Mouse (Mus musculus) liver, embryonic 15.5 days (tissue): Measurements from ENCODE around the gene Akp3. TPM values are rescaled to one million over a fixed set of nuclear protein-coding genes. Genes with fewer than 3 reads are reported as not detected.

Source experiments
- ATAC-seq: fragments of 200-750 bp; cut with Nextera tagmentation; 2 replicates; pipeline ENCODE4 v1.8.0; 2017; ENCODE audit warnings: moderate number of reproducible peaks, mild to moderate bottlenecking, moderate library complexity; ENCODE audit not compliant: insufficient read depth
- H3K27ac ChIP-seq: fragments of 300-500 bp; sonication (generic); replicated peaks from 2 replicates; pipeline ENCODE4 v1.5.1; 2015; ENCODE audit warnings: mild to moderate bottlenecking, inconsistent platforms
- H3K27me3 ChIP-seq: fragments of 300-500 bp; sonication (generic); 2 replicates; pipeline ENCODE4 v1.6.1; 2015; ENCODE audit warnings: mild to moderate bottlenecking, inconsistent platforms
- H3K36me3 ChIP-seq: fragments of 300-500 bp; sonication (generic); replicated peaks from 2 replicates; pipeline ENCODE4 v1.6.1; 2015; ENCODE audit warnings: moderate library complexity, mild to moderate bottlenecking, inconsistent platforms
- H3K4me1 ChIP-seq: fragments of 300-500 bp; sonication (generic); replicated peaks from 2 replicates; pipeline ENCODE4 v1.6.1; 2015; ENCODE audit warnings: inconsistent platforms
- H3K4me2 ChIP-seq: fragments of 300-500 bp; sonication (generic); 2 replicates; pipeline ENCODE4 v1.6.1; 2015; ENCODE audit warnings: moderate library complexity, mild to moderate bottlenecking, inconsistent platforms
- H3K4me3 ChIP-seq: fragments of 300-500 bp; sonication (generic); replicated peaks from 2 replicates; pipeline ENCODE4 v1.5.1; 2015; ENCODE audit warnings: mild to moderate bottlenecking, inconsistent platforms
- H3K9ac ChIP-seq: fragments of 300-500 bp; sonication (generic); 2 replicates; pipeline ENCODE4 v1.6.1; 2015; ENCODE audit warnings: moderate library complexity, mild to moderate bottlenecking, inconsistent platforms
- H3K9me3 ChIP-seq: fragments of 300-500 bp; sonication (generic); replicated peaks from 2 replicates; pipeline ENCODE4 v1.6.1; 2016; ENCODE audit warnings: inconsistent platforms
- WGBS: fragments of 180-500 bp; shearing (Covaris S2); methylation state at CpG from one replicate; pipeline ENCODE4 v1.1.7; 2015; ENCODE audit warnings: mixed read lengths; ENCODE audit not compliant: insufficient replicate concordance; 5-methylcytosine and 5-hydroxymethylcytosine counted together
- polyA plus RNA-seq: library from polyadenylated mRNA; unstranded; fragments of >200 nt; fragmentation: Nextera tagmentation; extraction: Ambion mirVana; gene quantifications from 2 replicates; pipeline ENCODE4 v1.2.1, GENCODE M21; 2015

Akp3 gene
- polyA plus RNA-seq: not detected in 2 replicates

DNA sequence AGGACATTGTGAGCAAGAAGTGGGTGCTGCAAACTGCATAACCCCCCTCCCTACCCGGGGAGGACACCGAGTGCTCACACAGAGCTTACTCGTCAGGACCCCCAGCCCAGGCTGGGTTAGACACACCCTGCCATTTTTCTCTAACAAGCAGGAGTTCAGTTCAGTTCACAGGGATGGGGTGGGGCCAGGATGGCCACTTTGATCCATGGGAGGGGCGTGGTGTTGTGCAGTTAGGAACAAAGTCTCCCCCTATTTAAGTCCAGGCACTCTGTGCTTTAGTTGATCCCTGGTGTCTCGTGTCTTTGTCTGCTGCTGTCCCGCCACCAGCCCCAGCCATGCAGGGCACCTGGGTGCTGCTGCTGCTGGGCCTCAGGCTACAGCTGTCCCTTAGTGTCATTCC lies at the start of gene Akp3:
Akp3 (plus strand) TSS at position 301 of the 400 bp plus-strand sequence.
- H3K4me3 ChIP-seq: no peak within 1 kb of the TSS
- H3K9ac ChIP-seq: no peak within 1 kb of the TSS
- peaks cover 34% of the 10 kb centered on the region for H3K27me3 ChIP-seq
- no peaks in the 10 kb centered on the region for H3K9me3 ChIP-seq
- no peaks in the 10 kb centered on the region for H3K4me1 ChIP-seq
- no peaks in the 10 kb centered on the region for H3K36me3 ChIP-seq
- no peak for ATAC-seq
- WGBS: 50% methylated on average over 6 of the region's 6 CpGs
- H3K4me2 ChIP-seq: no peak within 1 kb of the TSS
- H3K27ac ChIP-seq: no peak within 1 kb of the TSS

DNA sequence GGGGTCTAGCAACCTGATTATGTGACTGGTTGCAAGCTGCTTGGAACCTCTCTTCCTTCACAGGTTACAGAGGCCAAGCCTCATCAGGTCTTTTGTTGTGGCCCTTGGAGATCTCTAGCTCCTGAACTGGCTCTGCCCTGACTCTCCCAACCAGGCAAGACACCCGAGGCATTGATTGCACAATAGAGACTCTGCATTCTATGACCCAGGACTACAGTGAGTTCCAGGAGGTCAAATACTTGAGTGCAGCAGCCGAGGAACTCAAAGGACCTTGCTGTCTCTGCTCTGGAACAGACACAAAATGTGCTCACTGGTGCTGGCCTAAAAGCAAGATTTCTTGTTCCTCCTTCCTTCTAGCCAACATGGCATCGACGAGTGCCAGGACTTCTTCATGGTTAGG lies 38.6 kb upstream of the Akp3 start:
- ATAC-seq: no peak
- H3K4me3 ChIP-seq: no peak overlapping the region
- WGBS: 41% methylated on average over 4 of the region's 4 CpGs
- H3K4me2 ChIP-seq: no peak overlapping the region
- no peaks in the 10 kb centered on the region for H3K27me3 ChIP-seq
- no peaks in the 10 kb centered on the region for H3K4me1 ChIP-seq
- no peaks in the 10 kb centered on the region for H3K36me3 ChIP-seq
- H3K9ac ChIP-seq: no peak overlapping the region
- no peaks in the 10 kb centered on the region for H3K9me3 ChIP-seq
- H3K27ac ChIP-seq: no peak overlapping the region

DNA sequence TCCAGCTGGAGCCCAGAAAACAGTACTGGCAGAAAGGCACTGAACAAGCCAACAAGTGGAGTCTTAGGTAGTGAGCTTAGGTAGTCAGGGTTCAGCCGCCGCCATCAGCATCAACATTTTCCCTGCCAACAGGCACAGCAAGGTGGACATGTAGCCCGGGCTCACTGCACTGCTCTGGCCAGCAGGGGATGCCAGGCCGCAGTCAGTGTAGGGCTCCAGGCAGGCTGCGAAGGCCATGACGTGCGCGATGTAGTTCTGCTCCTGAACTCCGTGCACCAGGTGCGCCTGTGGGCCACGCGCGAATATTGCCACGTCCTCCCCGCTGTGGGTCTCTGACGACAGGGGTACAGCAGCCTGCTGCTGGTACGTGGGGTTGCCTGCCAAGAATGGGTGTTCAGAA lies 37.8 kb upstream of the Akp3 start:
- no peak for ATAC-seq
- Histone ChIP-seq H3K9ac (no peak overlapping the region), H3K4me3 (no peak overlapping the region), H3K4me2 (no peak overlapping the region), H3K4me1 (no peaks in the 10 kb centered on the region), H3K27me3 (no peaks in the 10 kb centered on the region), H3K27ac (no peak overlapping the region), H3K9me3 (no peaks in the 10 kb centered on the region), H3K36me3 (no peaks in the 10 kb centered on the region)
- 69% methylated on average over 17 of the region's 17 CpGs for WGBS

DNA sequence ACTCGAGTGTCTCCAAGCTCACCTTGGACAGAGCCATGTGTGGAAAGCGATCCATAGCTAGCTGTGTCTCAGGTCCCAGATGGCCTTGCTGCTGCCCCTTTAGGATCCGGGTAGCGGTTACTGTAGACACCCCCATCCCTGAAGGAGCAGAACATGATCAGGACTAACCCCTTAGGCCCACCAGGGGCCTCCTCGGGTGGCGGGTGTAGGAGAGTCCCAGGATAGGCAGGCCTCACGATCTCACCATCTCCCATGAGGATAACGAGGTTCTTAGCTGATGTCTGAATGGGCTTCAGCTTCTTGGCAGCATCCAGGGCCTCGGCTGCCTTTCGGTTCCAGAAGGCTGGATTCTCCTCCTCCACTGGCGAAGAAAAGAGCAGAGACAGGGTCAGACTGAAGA lies 35.5 kb upstream of the Akp3 start:
- WGBS: 73% methylated on average over 11 of the region's 11 CpGs
- Histone ChIP-seq H3K36me3 (no peaks in the 10 kb centered on the region), H3K4me3 (no peak overlapping the region), H3K4me1 (no peaks in the 10 kb centered on the region), H3K27ac (no peak overlapping the region), H3K27me3 (no peaks in the 10 kb centered on the region), H3K4me2 (no peak overlapping the region), H3K9ac (no peak overlapping the region), H3K9me3 (no peaks in the 10 kb centered on the region)
- no peak for ATAC-seq

DNA sequence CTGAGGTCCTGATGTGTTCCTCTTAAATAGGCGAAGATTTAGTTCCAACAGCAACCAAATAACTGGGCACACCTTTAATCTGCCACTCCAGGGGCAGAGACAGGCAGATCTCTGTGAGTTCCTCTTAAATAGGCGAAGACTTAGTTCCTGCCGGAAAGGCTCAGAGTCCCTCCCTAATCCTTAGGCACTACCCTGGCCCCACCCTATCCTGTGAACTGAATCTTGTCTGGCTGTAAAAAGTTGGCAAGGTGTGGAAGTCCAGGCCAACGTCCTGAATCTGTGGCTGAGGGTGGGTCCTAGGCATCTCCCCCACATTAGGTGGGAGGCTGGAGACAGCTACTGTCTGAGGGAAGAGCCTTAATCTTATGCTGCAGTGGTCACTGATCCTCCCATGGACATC lies 34.9 kb upstream of the Akp3 start, which contains the start of gene Alppl2:
Alppl2 (minus strand) TSS at position 101 of the 400 bp plus-strand sequence.
- Histone ChIP-seq H3K4me2 (no peak within 1 kb of the TSS), H3K4me1 (no peaks in the 10 kb centered on the region), H3K9me3 (no peaks in the 10 kb centered on the region), H3K36me3 (no peaks in the 10 kb centered on the region), H3K4me3 (no peak within 1 kb of the TSS), H3K9ac (no peak within 1 kb of the TSS), H3K27me3 (no peaks in the 10 kb centered on the region), H3K27ac (no peak within 1 kb of the TSS)
- ATAC-seq: no peak
- 49% methylated on average over 4 of the region's 4 CpGs for WGBS

DNA sequence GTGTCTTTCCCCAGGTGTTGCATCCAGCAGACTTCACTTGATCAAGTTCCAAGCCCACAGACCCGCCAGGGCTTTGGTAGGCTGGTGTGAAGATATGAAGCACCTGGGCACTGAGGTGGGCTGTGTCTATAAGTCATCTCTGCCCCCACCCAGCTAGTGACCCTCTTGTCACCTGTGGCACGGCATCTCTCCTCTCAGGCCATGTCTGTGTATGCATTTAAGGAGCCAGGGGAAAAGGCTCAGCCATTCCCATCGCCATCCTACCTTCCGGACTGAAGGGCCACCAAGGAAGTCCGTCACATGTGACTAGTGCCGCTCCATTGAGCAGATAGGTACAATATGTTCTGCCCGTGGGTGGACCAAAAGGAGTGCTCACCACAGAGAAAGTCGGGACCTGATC lies 29.1 kb upstream of the Akp3 start:
- H3K4me1 ChIP-seq: 0 out of 2 replicates have a peak, but pooled peaks cover 5% of the 10 kb centered on the region
- no peaks in the 10 kb centered on the region for H3K9me3 ChIP-seq
- H3K4me3 ChIP-seq: no peak overlapping the region
- H3K9ac ChIP-seq: no peak overlapping the region
- WGBS: 56% methylated on average over 8 of the region's 8 CpGs
- no peaks in the 10 kb centered on the region; the same call in 1 of the 2 replicates for H3K27me3 ChIP-seq
- H3K36me3 ChIP-seq: no peaks in the 10 kb centered on the region
- H3K27ac ChIP-seq: no peak overlapping the region
- ATAC-seq: no peak
- H3K4me2 ChIP-seq: no peak overlapping the region

DNA sequence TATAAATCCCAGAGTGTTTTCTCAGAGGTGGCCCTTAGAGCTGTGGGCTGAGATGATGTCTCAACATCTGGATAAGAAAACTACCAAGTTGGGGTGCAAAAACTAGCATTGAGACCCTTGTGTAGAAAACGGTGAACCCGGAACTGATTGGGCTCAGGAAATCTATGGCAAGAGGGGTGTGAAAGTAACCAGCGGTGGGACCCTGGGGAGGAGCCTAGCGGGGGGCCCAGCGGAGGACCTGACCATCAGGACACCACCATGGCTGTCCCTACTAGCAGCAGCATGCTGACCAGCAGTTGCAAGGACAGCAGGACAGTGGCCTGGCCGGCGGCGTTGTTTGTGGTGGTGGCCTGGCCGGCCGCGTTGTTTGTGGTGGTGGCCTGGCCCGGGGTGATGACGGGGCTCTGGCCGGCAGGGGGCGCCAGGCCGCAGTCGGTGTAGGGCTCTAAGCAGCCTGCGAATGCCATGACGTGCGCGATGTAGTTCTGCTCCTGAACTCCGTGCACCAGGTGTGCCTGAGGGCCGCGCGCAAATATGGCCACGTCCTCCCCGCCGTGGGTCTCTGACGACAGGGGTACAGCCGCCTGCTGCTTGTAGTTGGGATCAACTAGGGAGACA lies 26.3 kb upstream of the Akp3 start:
- ATAC-seq: no peak
- H3K27me3 ChIP-seq: no peaks in the 10 kb centered on the region; the same call in 1 of the 2 replicates

DNA sequence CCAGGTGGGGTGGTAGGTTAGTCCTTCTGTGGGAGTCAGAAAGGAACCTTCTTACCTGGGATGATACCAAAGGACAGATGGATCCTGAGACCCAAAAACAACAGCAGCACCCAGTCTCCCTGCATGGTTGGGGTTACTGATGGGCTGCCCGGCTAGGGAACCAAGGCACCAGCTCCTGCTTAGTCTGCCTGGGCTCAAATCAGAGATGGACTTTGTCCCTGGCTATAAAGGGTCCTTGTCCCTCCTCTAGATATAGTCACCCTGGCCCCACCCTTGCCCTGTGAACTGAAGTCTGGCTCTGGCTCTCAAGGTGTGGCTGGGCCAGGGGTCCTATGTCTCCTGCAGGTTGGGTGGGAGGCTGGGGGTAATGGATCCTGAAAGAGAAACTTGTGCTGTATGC lies 23.4 kb upstream of the Akp3 start, which contains the start of gene Alpi:
Alpi (minus strand) TSS at position 196 of the 400 bp plus-strand sequence.
- H3K36me3 ChIP-seq: no peaks in the 10 kb centered on the region
- no peak for ATAC-seq
- no peak within 1 kb of the TSS for H3K4me2 ChIP-seq
- H3K4me1 ChIP-seq: 0 out of 2 replicates have a peak, but pooled peaks cover 5% of the 10 kb centered on the region
- H3K27ac ChIP-seq: no peak within 1 kb of the TSS
- no peak within 1 kb of the TSS for H3K9ac ChIP-seq
- no peak within 1 kb of the TSS for H3K4me3 ChIP-seq
- no peaks in the 10 kb centered on the region for H3K9me3 ChIP-seq
- WGBS: 41% methylated on average over 1 of the region's 1 CpGs
- no peaks in the 10 kb centered on the region; the same call in 1 of the 2 replicates for H3K27me3 ChIP-seq

More for the DNA sequence above, 26.3 kb upstream of the Akp3 start:
- Histone ChIP-seq H3K36me3 (no peaks in the 10 kb centered on the region), H3K4me3 (no peak overlapping the region), H3K27ac (no peak overlapping the region), H3K9me3 (no peaks in the 10 kb centered on the region), H3K4me1 (0 out of 2 replicates have a peak, but pooled peaks cover 5% of the 10 kb centered on the region), H3K4me2 (no peak overlapping the region; the same call in 1 of the 2 replicates), H3K9ac (no peak overlapping the region)
- WGBS: 11% methylated on average over 30 of the region's 30 CpGs

DNA sequence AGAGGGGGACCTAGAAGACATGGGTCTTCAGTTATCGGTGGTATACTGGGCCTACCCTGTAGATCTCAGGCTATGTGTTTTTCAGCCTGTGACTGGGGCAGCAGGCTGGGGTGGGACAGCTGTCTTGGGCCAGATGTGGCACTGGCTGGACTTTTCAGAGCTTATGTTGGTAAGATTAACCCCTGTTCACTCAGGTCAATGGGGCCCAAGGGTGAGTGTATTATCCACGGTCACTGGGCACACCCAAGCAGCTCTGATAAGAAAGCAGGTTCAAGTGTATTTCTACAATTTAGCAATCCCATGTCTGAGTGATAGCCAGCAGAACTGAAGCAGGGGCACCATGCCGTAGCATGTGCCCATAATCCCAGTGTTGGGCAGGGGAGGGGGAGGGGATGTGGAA lies 22.7 kb upstream of the Akp3 start:
- Histone ChIP-seq H3K4me3 (no peak overlapping the region), H3K9me3 (no peaks in the 10 kb centered on the region), H3K36me3 (no peaks in the 10 kb centered on the region), H3K4me1 (0 out of 2 replicates have a peak, but pooled peaks cover 5% of the 10 kb centered on the region), H3K27ac (no peak overlapping the region), H3K27me3 (no peaks in the 10 kb centered on the region; the same call in 1 of the 2 replicates), H3K9ac (no peak overlapping the region), H3K4me2 (no peak overlapping the region)
- ATAC-seq: no peak
- WGBS: 58% methylated on average over 3 of the region's 3 CpGs

DNA sequence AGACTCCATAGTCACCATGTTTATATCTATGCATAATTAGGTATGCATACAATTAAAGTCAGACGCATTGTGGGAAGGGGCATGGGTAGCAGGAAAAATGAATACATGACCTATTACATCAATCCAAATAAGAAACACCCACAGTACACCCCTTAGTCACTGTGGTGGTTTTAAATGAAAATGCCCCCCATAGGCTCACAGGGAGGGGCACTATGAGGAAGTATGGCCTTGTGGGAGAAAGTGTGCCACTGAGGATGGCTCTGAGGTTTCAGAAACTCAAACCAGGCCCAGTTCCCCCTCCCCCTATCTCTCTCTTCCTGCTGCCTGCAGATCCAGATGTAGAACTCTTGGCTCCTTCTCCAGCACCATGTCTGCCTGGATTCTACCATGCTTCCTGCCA lies 20.8 kb upstream of the Akp3 start:
- no peak for ATAC-seq

DNA sequence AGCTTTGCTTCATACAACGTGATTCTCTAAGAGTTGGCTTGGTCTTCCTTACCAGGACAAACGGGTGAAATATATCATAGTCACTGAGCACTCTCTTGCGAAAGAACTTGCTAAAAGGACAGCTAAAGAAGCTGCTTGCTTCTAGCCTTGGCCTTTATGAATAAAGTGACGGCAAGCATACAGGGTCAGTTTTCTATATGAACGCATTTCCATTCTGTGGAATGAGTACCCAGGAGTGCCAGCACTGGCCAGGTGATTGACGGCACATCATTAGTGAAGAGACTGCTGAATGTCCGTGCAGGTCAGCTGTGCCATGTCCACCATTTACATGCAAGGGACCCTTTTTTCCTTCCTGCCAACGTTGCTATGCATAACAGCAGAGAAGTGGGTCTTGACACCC lies 18.2 kb upstream of the Akp3 start:
- Histone ChIP-seq H3K4me2 (no peak overlapping the region), H3K4me1 (no peaks in the 10 kb centered on the region), H3K9ac (no peak overlapping the region), H3K4me3 (no peak overlapping the region), H3K36me3 (no peaks in the 10 kb centered on the region), H3K27me3 (no peaks in the 10 kb centered on the region), H3K27ac (no peak overlapping the region), H3K9me3 (no peaks in the 10 kb centered on the region)
- WGBS: 60% methylated on average over 8 of the region's 8 CpGs
- ATAC-seq: no peak

More for the DNA sequence above, 20.8 kb upstream of the Akp3 start:
- Histone ChIP-seq H3K9me3 (no peaks in the 10 kb centered on the region), H3K4me2 (no peak overlapping the region), H3K4me1 (no peaks in the 10 kb centered on the region), H3K27me3 (no peaks in the 10 kb centered on the region; the same call in 1 of the 2 replicates), H3K27ac (no peak overlapping the region), H3K36me3 (no peaks in the 10 kb centered on the region), H3K9ac (no peak overlapping the region), H3K4me3 (no peak overlapping the region)
- WGBS: 68% methylated on average over 1 of the region's 1 CpGs

DNA sequence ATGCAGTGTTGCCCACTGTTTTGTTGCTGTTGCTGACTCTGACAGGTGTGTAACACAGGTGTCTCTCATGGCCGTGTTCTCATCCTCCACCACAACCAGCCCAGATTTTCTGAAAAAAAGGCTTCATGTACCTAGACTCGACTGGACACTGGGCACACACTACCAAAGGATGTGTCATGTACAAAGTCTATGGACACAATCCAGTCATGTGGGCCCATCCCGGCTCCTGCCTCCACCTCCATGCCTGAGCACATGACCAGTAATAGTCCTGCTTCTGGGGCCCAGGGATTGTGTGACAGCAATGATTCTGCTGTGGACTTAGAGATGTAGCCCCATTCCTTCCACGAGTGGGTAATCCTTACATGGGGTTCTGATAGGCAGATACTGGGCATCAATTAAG lies 16.2 kb upstream of the Akp3 start:
- Histone ChIP-seq H3K36me3 (no peaks in the 10 kb centered on the region), H3K4me3 (no peak overlapping the region), H3K4me2 (no peak overlapping the region), H3K27me3 (no peaks in the 10 kb centered on the region), H3K9me3 (no peaks in the 10 kb centered on the region), H3K27ac (no peak overlapping the region), H3K9ac (no peak overlapping the region), H3K4me1 (no peaks in the 10 kb centered on the region)
- WGBS: 68% methylated on average over 4 of the region's 4 CpGs
- no peak for ATAC-seq
